Mouse (Mus musculus) midbrain, postnatal 0 days (tissue): ENCODE results near the gene Dnmbp. TPM values are rescaled to one million over a fixed set of nuclear protein-coding genes. Genes with fewer than 3 reads are reported as not detected.

ENCODE experiments used
- ATAC-seq: fragments of 200-750 bp; cut with Nextera tagmentation; 2 replicates; pipeline ENCODE4 v1.8.0; 2017; ENCODE audit warnings: moderate number of reproducible peaks, mild to moderate bottlenecking, moderate TSS enrichment, moderate library complexity; ENCODE audit not compliant: low FRiP score
- DNase-seq: peaks from one replicate; pipeline ENCODE4 v3.0.0-alpha.2; 2015; ENCODE audit warnings: low spot score
- H3K27ac ChIP-seq: fragments of 300-500 bp; sonication (generic); 2 replicates; pipeline ENCODE4 v1.5.1; 2014; ENCODE audit warnings: low read depth, mild to moderate bottlenecking, low read length, mixed read lengths
- H3K27me3 ChIP-seq: fragments of 300-500 bp; sonication (generic); 2 replicates; pipeline ENCODE4 v1.6.1; 2014; ENCODE audit warnings: low read length, control low read depth, mixed read lengths; ENCODE audit not compliant: insufficient read depth
- H3K36me3 ChIP-seq: fragments of 300-500 bp; sonication (generic); 2 replicates; pipeline ENCODE4 v1.6.1; 2014; ENCODE audit warnings: low read length, control low read depth, mixed read lengths; ENCODE audit not compliant: insufficient read depth
- H3K4me1 ChIP-seq: fragments of 300-500 bp; sonication (generic); 2 replicates; pipeline ENCODE4 v1.6.1; 2014; ENCODE audit warnings: mild to moderate bottlenecking, control low read depth, antibody characterized with exemption, low read length, mixed read lengths; ENCODE audit not compliant: insufficient read depth
- H3K4me2 ChIP-seq: fragments of 300-500 bp; sonication (generic); 2 replicates; pipeline ENCODE4 v1.6.1; 2014; ENCODE audit warnings: low read depth, mild to moderate bottlenecking, low read length, mixed read lengths; ENCODE audit not compliant: poor library complexity, severe bottlenecking
- H3K4me3 ChIP-seq: fragments of 300-500 bp; sonication (generic); 2 replicates; pipeline ENCODE4 v1.5.1; 2014; ENCODE audit warnings: low read depth, mild to moderate bottlenecking, low read length, moderate library complexity
- H3K9ac ChIP-seq: fragments of 300-500 bp; sonication (generic); replicated peaks from 2 replicates; pipeline ENCODE4 v1.6.1; 2014; ENCODE audit warnings: mild to moderate bottlenecking, low read length, moderate library complexity, mixed read lengths; ENCODE audit not compliant: poor library complexity, severe bottlenecking
- H3K9me3 ChIP-seq: fragments of 300-500 bp; sonication (generic); 2 replicates; pipeline ENCODE4 v1.6.1; 2016; ENCODE audit warnings: low read length, control low read depth
- CTCF ChIP-seq: IDR thresholded peaks from 2 replicates; pipeline ENCODE4 v1.5.1; 2016; ENCODE audit warnings: antibody characterized with exemption, mild to moderate bottlenecking
- WGBS: fragments of 180-500 bp; shearing (Covaris S2); extraction: QIAGEN DNeasy Blood & Tissue Kit; methylation state at CpG from one replicate; pipeline ENCODE4 v1.1.7; 2014; 5-methylcytosine and 5-hydroxymethylcytosine counted together
- polyA plus RNA-seq: library from polyadenylated mRNA; unstranded; fragments of >200 nt; fragmentation: Nextera tagmentation; extraction: Ambion mirVana; gene quantifications from 2 replicates; pipeline ENCODE4 v1.2.1, GENCODE M21; 2015
- total RNA-seq: library from RNA; depleted of rRNA; stranded (reverse); fragments of >200 nt; gene quantifications from 2 replicates; pipeline ENCODE4 v1.2.3, GENCODE M21; 2014

Gene Dnmbp
- total and polyA plus RNA-seq, 2 experiments from 2014 or later, result 5.6 to 11.7 TPM

- no peak overlapping the region for H3K4me2 ChIP-seq
- no peaks in the 10 kb centered on the region for H3K9me3 ChIP-seq
- TF ChIP-seq CTCF, result no peak
- no peak for DNase-seq
- 78% methylated on average over 6 of the region's 6 CpGs for WGBS
- no peak for ATAC-seq
- no peak overlapping the region for H3K27ac ChIP-seq
- no peak overlapping the region for H3K4me3 ChIP-seq
- H3K36me3 ChIP-seq, result no peaks in the 10 kb centered on the region
- no peaks in the 10 kb centered on the region for H3K27me3 ChIP-seq
- H3K9ac ChIP-seq, result no peak overlapping the region
- no peaks in the 10 kb centered on the region for H3K4me1 ChIP-seq
Observed at GRCm38 (mm10) chr19:43976661-43977060, 36.7 kb upstream of the Dnmbp start.

GRCm38 (mm10) chr19:43974221-43974620, 34.2 kb upstream of the Dnmbp start:
- Histone ChIP-seq H3K27ac (no peak overlapping the region), H3K4me3 (no peak overlapping the region), H3K4me1 (no peaks in the 10 kb centered on the region), H3K9ac (no peak overlapping the region), H3K36me3 (no peaks in the 10 kb centered on the region), H3K4me2 (no peak overlapping the region), H3K27me3 (no peaks in the 10 kb centered on the region), H3K9me3 (no peaks in the 10 kb centered on the region)
- DNase-seq (no peak), ATAC-seq (no peak)
- WGBS, result 96% methylated on average over 6 of the region's 6 CpGs
- no peak for TF ChIP-seq CTCF

- Histone ChIP-seq H3K27me3 (no peaks in the 10 kb centered on the region), H3K36me3 (no peaks in the 10 kb centered on the region), H3K4me2 (no peak overlapping the region), H3K4me1 (no peaks in the 10 kb centered on the region), H3K9ac (no peak overlapping the region), H3K27ac (no peak overlapping the region), H3K9me3 (no peaks in the 10 kb centered on the region), H3K4me3 (no peak overlapping the region)
- 93% methylated on average over 9 of the region's 9 CpGs for WGBS
- no peak for DNase-seq
- TF ChIP-seq CTCF, result no peak
- ATAC-seq, result no peak
Observed at GRCm38 (mm10) chr19:43973711-43974110, 33.7 kb upstream of the Dnmbp start.

GRCm38 (mm10) chr19:43972129-43972528, 32.1 kb upstream of the Dnmbp start:
- DNase-seq, result no peak
- H3K4me1 ChIP-seq, result no peaks in the 10 kb centered on the region
- ATAC-seq, result no peak
- H3K27me3 ChIP-seq, result no peaks in the 10 kb centered on the region
- TF ChIP-seq CTCF, result no peak
- no peaks in the 10 kb centered on the region for H3K9me3 ChIP-seq
- H3K4me2 ChIP-seq, result no peak overlapping the region
- no peaks in the 10 kb centered on the region for H3K36me3 ChIP-seq
- H3K4me3 ChIP-seq, result no peak overlapping the region
- 96% methylated on average over 8 of the region's 8 CpGs for WGBS
- no peak overlapping the region for H3K9ac ChIP-seq
- no peak overlapping the region for H3K27ac ChIP-seq

GRCm38 (mm10) chr19:43968436-43969026, 28.5 kb upstream of the Dnmbp start:
- no peaks in the 10 kb centered on the region for H3K4me1 ChIP-seq
- no peak overlapping the region for H3K9ac ChIP-seq
- no peaks in the 10 kb centered on the region for H3K9me3 ChIP-seq
- H3K27ac ChIP-seq, result no peak overlapping the region
- no peaks in the 10 kb centered on the region for H3K27me3 ChIP-seq
- no peak for TF ChIP-seq CTCF
- DNase-seq, result no peak
- no peak overlapping the region for H3K4me3 ChIP-seq
- no peak overlapping the region for H3K4me2 ChIP-seq
- 44% methylated on average over 8 of the region's 11 CpGs for WGBS
- no peak for ATAC-seq
- H3K36me3 ChIP-seq, result no peaks in the 10 kb centered on the region

GRCm38 (mm10) chr19:43966481-43966880, 26.5 kb upstream of the Dnmbp start:
- Histone ChIP-seq H3K9me3 (no peaks in the 10 kb centered on the region), H3K4me3 (no peak overlapping the region), H3K27me3 (no peaks in the 10 kb centered on the region), H3K36me3 (no peaks in the 10 kb centered on the region), H3K4me2 (no peak overlapping the region), H3K9ac (no peak overlapping the region), H3K4me1 (no peaks in the 10 kb centered on the region), H3K27ac (no peak overlapping the region)
- ATAC-seq (no peak), DNase-seq (no peak)
- WGBS, result 77% methylated on average over 2 of the region's 2 CpGs
- no peak for TF ChIP-seq CTCF
